Mouse (Mus musculus) brain, adult 10 weeks (tissue): ENCODE measurements around the gene Xk. TPM values are rescaled to one million over a fixed set of nuclear protein-coding genes. Genes with fewer than 3 reads are reported as not detected.

Experiments used
- polyA plus RNA-seq: library from polyadenylated mRNA; stranded (reverse); fragments of 350-450 nt; fragmentation: Illumina TruSeq; extraction: RNeasy Lipid Tissue Mini Kit (QIAGEN cat#74804); gene quantifications from one replicate; pipeline ENCODE4 v1.2.3, GENCODE M21; 2015; ENCODE audit warnings: low read depth, low replicate concordance

Gene Xk
- 10.6 TPM for polyA plus RNA-seq

DNA sequence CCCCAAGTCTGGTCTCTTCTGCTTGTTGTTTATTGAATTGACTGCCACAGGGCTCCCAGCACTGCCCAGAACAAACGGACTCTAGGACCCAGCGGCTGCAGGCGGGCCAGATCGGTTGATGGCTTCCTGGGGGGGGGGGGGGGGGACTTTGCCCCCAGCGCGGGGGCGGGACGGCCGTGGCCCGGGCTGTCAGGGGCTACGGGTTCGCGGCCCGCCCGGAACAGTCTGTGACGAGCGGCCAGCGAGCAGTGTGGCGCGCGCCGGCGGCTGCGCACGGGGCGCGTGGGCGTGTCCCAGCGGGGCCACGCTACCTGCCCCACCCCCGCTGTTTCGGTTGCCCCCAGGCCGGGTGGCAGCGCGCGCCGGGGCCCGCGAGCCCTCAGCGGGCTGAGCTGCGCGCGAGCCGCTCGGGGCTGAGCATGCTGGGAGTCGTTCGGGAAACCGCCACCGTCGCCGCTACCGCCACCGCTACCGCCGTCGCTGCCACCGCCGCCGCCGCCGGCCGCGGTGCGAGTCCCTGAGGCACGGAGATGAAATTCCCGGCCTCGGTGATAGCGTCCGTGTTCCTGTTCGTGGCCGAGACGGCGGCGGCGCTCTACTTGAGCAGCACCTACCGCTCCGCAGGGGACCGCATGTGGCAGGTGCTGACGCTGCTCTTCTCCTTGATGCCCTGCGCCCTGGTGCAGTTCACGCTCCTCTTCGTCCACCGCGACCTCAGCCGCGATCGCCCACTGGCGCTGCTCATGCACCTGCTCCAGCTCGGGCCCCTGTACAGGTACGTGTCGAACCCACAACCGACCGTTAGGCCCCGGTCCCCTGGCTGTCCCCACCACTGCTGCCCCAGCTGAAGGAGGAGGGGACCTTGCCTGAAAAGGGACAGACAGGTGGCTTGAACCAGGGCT is at the start of gene Xk:
Xk (plus strand) TSS at position 297 of the 902 bp plus-strand sequence.

DNA sequence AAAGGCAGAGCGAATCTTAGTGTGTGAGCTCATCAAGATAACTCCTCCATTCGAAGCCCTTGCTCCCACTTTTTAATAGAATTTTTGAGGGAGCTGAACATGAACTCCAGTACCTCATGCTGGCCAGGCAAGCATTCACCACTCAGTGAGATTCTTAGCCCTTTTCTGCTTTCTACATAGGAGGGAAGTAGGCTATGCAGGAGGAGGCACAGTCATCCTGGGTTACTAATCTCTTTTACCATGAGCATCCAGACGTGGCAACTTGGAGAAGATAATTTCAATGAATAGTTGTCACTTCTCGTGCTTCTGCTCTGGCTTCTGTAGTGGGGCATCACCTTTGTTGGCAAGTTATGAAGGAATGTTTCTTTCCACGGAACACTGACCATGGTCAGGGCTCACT is 15.8 kb upstream of the Xk start, which contains the start of gene Gm14862:
Gm14862 (minus strand) TSS at position 134 of the 400 bp plus-strand sequence.

DNA sequence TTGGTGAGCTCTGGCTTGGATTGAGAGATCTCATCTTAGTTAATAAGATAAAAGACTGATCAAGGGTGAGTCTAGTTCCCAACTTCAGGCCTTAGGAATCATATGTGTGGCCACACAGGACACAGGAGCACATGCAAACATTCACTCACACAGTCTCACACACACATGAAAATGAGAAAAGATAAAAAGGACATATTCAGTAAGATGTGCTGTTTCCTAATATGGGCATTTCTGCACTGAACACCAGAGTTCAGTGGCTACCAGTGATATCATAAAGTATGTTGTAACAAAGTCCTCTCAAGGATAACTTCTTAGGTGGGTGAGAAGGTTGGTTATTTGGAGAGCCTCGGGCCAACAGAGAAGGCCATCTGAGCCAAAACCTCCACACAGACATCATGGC is 10.9 kb downstream of the Xk start, which contains the start of gene H2al1m:
H2al1m (plus strand) TSS at position 301 of the 400 bp plus-strand sequence.

DNA sequence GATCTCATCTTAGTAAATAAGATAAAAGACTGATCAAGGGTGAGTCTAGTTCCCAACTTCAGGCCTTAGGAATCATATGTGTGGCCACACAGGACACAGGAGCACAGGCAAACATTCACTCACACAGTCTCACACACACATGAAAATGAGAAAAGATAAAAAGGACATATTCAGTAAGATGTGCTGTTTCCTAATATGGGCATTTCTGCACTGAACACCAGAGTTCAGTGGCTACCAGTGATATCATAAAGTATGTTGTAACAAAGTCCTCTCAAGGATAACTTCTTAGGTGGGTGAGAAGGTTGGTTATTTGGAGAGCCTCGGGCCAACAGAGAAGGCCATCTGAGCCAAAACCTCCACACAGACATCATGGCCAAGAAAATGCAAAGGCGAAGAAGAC is 77.8 kb downstream of the Xk start, which contains the start of gene H2al1k:
H2al1k (plus strand) TSS at position 301 of the 400 bp plus-strand sequence.

Other genes starting within 250 kb of the Xk start
- gene Fthl17e, start 239.3 kb upstream of the Xk start, polyA plus RNA-seq: not detected
- not detected for gene Fthl17f, start 209.7 kb upstream of the Xk start, polyA plus RNA-seq
- gene 4930402K13Rik, start 168.2 kb upstream of the Xk start, polyA plus RNA-seq: not detected
- gene Lancl3, start 72.9 kb upstream of the Xk start, polyA plus RNA-seq: 4.9 TPM
- gene Gm14862, start 15.9 kb upstream of the Xk start, polyA plus RNA-seq: not detected
- gene H2al1m, start 11.0 kb downstream of the Xk start, polyA plus RNA-seq: not detected
- gene H2al1k, start 77.9 kb downstream of the Xk start, polyA plus RNA-seq: not detected
- 0.24 TPM for gene Cybb, start 215.0 kb downstream of the Xk start, polyA plus RNA-seq